Mouse (Mus musculus): ENCODE data around the gene Dnajb2.

The Dnajb2 gene

DNA sequence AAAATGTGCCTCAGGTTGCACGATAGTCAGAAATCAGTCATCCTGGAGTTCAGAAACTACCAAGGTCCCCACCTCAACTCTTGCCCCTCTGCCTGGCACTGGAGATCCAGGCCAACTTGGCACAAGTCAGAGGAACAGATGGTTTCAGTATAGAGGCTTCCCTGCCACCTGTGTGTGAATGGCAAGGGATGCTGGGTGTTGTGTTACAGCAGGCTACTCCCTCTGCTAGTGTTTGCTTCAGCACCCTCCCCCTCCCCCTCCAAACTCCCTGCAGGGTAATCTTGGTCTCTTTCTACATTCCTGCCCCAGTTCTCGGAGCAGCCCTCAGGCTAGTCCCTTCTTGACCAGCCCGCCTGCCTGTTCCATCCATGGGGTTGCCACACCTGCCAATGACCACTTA lies 14.3 kb downstream of the Dnajb2 start:
- DNase-seq (ENCODE audit: low spot score in 2 of 2): no peak

DNA sequence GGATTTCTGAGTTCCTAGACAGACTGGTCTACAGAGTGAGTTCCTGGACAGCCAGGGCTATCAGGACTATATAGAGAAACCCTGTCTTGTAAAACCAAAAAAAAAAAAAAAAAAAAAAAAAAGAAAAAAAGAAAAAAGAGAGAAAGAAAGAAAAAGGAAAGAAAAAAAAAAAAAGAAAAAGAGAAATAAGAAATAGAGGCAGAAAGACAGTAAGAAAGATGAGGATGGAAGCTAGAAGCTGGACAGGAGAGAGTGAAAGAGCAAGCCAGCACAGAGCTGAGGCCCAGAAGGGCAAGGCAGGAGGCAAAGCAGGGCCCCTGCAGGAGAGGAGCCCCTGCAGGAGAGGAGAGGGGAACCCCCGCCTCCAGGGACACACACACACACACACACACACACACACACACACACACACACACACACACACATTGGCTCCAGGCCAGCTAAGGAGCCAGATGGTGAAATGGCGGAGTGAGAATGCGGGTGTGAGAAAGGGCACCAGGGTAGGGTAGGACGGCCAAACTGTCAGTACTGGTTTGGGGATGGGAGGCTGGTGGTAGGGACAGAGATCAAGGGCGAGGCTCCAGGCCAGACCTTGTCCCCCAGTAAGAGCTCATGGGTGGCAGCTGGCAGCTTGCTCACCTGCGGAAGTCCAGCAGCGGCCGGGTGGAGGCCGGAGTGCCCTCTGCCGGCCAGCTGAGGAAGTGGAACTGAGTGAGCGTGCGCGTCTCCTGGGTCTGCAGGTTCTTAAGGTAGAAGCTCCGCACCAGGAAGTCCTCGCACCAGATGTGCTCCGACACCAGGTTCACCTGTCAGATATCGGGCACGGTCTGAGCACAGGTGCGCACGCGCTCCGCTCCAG lies 15.1 kb downstream of the Dnajb2 start:
- no peak for DNase-seq (ENCODE audit: low spot score in 2 of 2)

DNA sequence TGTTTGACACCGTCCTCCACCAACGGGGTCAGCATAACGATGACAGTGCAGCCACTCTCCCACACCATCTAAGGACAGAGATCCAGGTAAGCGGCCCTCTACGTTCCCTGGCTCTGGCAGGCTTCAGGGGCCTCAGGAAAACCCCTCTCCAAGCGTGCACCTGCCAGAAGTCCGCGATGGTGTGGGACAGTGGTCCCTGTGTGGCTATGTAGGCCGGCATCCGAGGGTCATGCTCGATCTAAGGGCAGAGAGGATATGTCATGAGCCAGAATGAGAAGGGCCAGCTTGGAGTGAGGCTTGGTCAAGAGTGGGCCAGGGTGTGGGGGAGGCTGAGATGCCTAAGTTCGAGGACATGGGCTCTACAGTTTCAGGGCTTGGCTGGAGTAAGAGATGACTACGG lies 16.1 kb downstream of the Dnajb2 start:
- no peak for DNase-seq (ENCODE audit: low spot score in 2 of 2)

GRCm38 (mm10) chr1:75253029-75253428 lies 16.8 kb downstream of the Dnajb2 start:
- DNase-seq (ENCODE audit: low spot score in 2 of 2): no peak

GRCm38 (mm10) chr1:75253849-75254624 lies 17.8 kb downstream of the Dnajb2 start:
- DNase-seq (ENCODE audit: low spot score in 2 of 2): peak in 1 of 2 experiments; percentile 74

DNA sequence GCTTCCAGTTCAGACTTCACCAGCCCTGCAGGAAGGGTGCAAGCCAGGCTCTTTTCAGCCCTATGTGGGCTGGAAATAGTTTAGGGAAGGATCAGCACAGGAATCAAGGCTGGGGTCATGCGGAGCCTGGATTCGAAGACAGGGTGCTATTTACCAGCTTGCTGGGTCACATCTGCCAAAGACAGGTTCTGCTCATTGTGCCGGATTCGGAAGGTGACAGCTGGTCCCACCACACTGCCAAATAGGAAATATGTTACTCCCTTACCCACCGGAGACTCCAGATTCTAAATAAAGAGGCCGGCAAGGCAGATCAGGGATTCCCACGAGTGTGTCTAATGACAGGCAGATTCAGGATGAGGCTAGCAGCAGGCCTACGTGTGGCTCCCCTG lies 18.4 kb downstream of the Dnajb2 start:
- no peak for DNase-seq (ENCODE audit: low spot score in 2 of 2)

DNA sequence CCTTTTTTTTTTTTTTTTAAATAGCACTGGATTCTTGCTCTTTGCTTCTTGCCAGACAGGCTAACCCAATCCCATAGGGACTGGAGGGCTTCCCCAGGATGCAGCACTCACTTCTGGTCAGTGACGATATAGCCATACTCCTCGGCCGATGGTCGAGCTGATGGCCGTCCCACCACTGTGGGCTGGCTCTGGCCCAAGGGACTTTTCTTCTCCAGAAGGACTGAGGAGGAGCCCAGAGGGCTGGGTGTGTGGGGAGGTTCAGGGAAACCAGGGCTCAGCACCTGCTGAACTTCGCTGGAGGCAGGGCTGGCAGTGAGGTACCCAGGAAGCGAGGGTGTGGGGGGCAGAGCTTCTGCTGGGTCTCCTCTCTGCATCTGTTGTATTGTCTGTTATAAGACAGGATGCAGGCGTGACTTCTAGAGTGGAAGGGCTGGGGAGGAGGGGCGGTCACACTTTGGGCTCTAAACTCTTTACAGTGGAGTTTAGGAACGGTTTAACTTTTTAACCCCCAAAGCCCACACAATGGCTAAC lies 19.4 kb downstream of the Dnajb2 start:
- no peak for DNase-seq (ENCODE audit: low spot score in 2 of 2)

DNA sequence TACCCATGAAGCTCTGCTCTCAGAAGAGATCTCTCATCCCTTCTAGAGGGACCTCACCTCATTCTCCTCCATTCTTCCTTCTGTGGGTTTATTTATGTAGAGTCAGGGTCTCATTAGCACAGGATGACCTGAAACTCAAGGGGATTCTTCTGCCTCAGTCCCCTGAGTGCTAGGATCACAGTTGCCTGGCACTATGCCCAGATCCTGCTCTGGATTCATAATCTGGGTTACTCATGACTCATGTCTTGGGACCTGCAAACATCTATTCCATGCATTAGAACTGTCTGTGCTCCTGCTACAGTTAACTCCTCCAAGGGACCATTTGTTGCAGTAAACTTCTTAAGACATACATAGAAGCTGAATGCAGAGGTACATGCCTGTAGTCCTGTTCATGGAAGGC lies 25.1 kb downstream of the Dnajb2 start:
- no peak for DNase-seq (ENCODE audit: low spot score in 2 of 2)

- peak in 1 of 2 experiments; percentile 39 for DNase-seq (ENCODE audit: low spot score in 2 of 2)
Measured at GRCm38 (mm10) chr1:75262969-75263951, 27.1 kb downstream of the Dnajb2 start.

DNA sequence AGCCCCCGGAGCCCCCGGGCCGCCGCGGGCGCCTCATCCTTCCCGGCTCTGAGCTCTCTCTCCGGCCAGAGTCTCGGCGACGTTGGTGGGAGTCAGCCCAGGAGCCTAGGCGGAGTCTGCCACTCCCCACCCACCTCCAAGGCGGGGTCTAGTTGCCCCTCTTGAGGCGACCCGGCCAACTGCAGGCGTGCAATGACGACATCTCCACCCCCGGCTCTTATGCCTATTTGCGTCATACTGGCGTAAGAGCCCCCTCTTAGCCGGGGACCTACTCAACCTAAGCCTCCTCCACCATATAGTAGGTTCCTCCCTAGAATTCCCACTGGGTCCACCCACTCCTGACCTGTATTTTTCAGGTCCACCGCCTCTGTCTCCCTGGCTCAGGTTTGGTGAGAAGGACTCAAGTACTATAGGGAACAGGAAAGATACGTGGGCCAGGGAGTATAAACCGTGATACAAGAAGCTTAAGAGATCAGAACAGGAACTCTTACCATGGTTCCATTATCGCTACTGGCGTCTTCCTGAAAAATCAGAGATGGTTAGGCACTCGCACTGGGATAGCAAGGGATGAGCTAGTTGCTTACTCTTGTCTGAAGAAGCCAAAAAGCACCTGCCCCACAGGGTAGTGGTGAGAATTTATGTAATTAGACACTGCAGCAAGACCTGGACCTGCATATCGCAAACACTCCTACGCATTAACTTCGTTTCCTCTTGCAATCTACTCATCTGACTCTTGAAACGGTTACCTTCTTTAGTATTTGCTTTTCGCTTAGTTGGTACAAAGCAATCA lies 28.1 kb downstream of the Dnajb2 start, which contains the start of gene Ptprn:
Ptprn (minus strand) TSS at position 412 of the 790 bp plus-strand sequence.
- peak; percentile 76 for DNase-seq (ENCODE audit: low spot score in 2 of 2)

GRCm38 (mm10) chr1:75277195-75278188 lies 41.3 kb downstream of the Dnajb2 start:
- DNase-seq (ENCODE audit: low spot score in 2 of 2): no peak

- DNase-seq (ENCODE audit: low spot score in 2 of 2): no peak
Measured at GRCm38 (mm10) chr1:75278228-75278627, 42.0 kb downstream of the Dnajb2 start, which contains the start of gene Resp18. TSS of gene Resp18 (minus strand) at chr1:75278415.

- DNase-seq (ENCODE audit: low spot score in 2 of 2): peak; percentile 31 to 57
Measured at GRCm38 (mm10) chr1:75283017-75283416, 46.8 kb downstream of the Dnajb2 start.

GRCm38 (mm10) chr1:75284911-75285310 lies 48.7 kb downstream of the Dnajb2 start:
- DNase-seq (ENCODE audit: low spot score in 2 of 2): no peak

GRCm38 (mm10) chr1:75289376-75289775 lies 53.2 kb downstream of the Dnajb2 start:
- peak; percentile 46 for DNase-seq (ENCODE audit: low spot score in 2 of 2)

- no peak for DNase-seq (ENCODE audit: low spot score in 2 of 2)
Measured at GRCm38 (mm10) chr1:75289888-75290431, 53.8 kb downstream of the Dnajb2 start.

DNA sequence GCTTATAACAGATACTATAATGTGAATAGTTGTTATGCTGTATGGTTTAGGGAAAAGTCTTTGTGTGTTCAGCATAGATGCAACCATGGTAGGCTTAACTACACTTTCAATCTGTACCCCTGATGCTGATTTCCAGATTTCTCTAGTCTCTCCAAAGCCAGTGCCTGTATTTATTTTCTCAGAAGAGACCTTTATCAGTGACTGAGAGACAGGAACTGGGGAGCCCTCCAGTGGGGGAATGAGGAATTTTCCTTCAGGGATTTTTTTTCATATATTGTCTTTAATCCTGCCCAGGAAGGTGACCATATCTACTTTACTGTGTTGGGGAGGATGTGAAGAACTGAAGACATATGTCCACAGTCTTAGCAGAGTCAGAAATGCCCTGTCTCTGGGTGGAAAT lies 54.4 kb downstream of the Dnajb2 start:
- DNase-seq (ENCODE audit: low spot score in 2 of 2): peak in 1 of 2 experiments; percentile 57

- no peak for DNase-seq (ENCODE audit: low spot score in 2 of 2)
Measured at GRCm38 (mm10) chr1:75291321-75291720, 55.1 kb downstream of the Dnajb2 start.

Data from frontal cortex, postnatal 10 days (tissue).